Mouse (Mus musculus) layer of hippocampus, adult 18-20 months (tissue): ENCODE measurements around the gene Mxra7. TPM values are rescaled to one million over a fixed set of nuclear protein-coding genes. Genes with fewer than 3 reads are reported as not detected.

Source experiments
- DNase-seq, 2 experiments: peaks; one replicate each; pipeline ENCODE4 v3.0.0; 2022; ENCODE audit warnings: low spot score in 2 of 2
- total RNA-seq, 2 experiments: library from RNA; stranded (reverse); gene quantifications; 2 replicates each; pipeline ENCODE4 v1.2.3; 2021

Gene Mxra7
- total RNA-seq, 2 experiments from 2014 or later: 21.1 to 21.5 TPM

- DNase-seq: no peak
These were observed 19.6 kb upstream of the Mxra7 start for GRCm38 (mm10) chr11:116847187-116848085.

GRCm38 (mm10) chr11:116846593-116847181, 18.8 kb upstream of the Mxra7 start:
- DNase-seq: no peak

- DNase-seq: peak; percentile 98
These were observed 15.7 kb upstream of the Mxra7 start, which contains the start of the genes Mettl23 and Jmjd6 for GRCm38 (mm10) chr11:116843261-116844233. TSS of gene Mettl23 (plus strand) at chr11:116843278. TSS of gene Jmjd6 (minus strand) at chr11:116843449.

GRCm38 (mm10) chr11:116842531-116843260, 14.8 kb upstream of the Mxra7 start:
- peak; percentile 68 to 73 for DNase-seq

GRCm38 (mm10) chr11:116840748-116841147, 12.9 kb upstream of the Mxra7 start:
- DNase-seq: no peak

GRCm38 (mm10) chr11:116839601-116840000, 11.8 kb upstream of the Mxra7 start:
- no peak for DNase-seq

GRCm38 (mm10) chr11:116838936-116839335, 11.1 kb upstream of the Mxra7 start:
- no peak for DNase-seq

GRCm38 (mm10) chr11:116837441-116837840, 9.6 kb upstream of the Mxra7 start:
- no peak for DNase-seq

- no peak for DNase-seq
These were observed 8.4 kb upstream of the Mxra7 start for GRCm38 (mm10) chr11:116836283-116836682.

- no peak for DNase-seq
These were observed 7.1 kb upstream of the Mxra7 start for GRCm38 (mm10) chr11:116834954-116835353.

GRCm38 (mm10) chr11:116832172-116832685, 4.4 kb upstream of the Mxra7 start:
- DNase-seq: no peak

- DNase-seq: no peak
These were observed 1.0 kb downstream of the Mxra7 start for GRCm38 (mm10) chr11:116826550-116827504.

GRCm38 (mm10) chr11:116825230-116825629, 2.6 kb downstream of the Mxra7 start:
- DNase-seq: no peak

GRCm38 (mm10) chr11:116823885-116824284, 4.0 kb downstream of the Mxra7 start:
- peak; percentile 50 to 76 for DNase-seq

- no peak for DNase-seq
These were observed 4.6 kb downstream of the Mxra7 start for GRCm38 (mm10) chr11:116823255-116823654.

GRCm38 (mm10) chr11:116822626-116823025, 5.2 kb downstream of the Mxra7 start:
- no peak for DNase-seq

- DNase-seq: no peak
These were observed 5.6 kb downstream of the Mxra7 start for GRCm38 (mm10) chr11:116822215-116822614.

- no peak for DNase-seq
These were observed 6.5 kb downstream of the Mxra7 start for GRCm38 (mm10) chr11:116821057-116821940.
